Mouse (Mus musculus) kidney, embryonic 16.5 days (tissue): ENCODE results near the gene Sfxn5. TPM values are rescaled to one million over a fixed set of nuclear protein-coding genes. Genes with fewer than 3 reads are reported as not detected.

Experiments used
- ATAC-seq: fragments of 200-750 bp; cut with Nextera tagmentation; 2 replicates; pipeline ENCODE4 v1.8.0; 2017; ENCODE audit warnings: moderate TSS enrichment; ENCODE audit not compliant: low FRiP score, low TSS enrichment
- H3K27ac ChIP-seq: fragments of 300-500 bp; sonication (generic); 2 replicates; pipeline ENCODE4 v1.5.1; 2014; ENCODE audit warnings: low read length
- H3K27me3 ChIP-seq: fragments of 300-500 bp; sonication (generic); 2 replicates; pipeline ENCODE4 v1.6.1; 2014; ENCODE audit warnings: low read length, control low read depth, mixed read lengths; ENCODE audit not compliant: insufficient read depth
- H3K36me3 ChIP-seq: fragments of 300-500 bp; sonication (generic); 2 replicates; pipeline ENCODE4 v1.6.1; 2014; ENCODE audit warnings: low read length, control low read depth, mixed read lengths; ENCODE audit not compliant: insufficient read depth
- H3K4me1 ChIP-seq: fragments of 300-500 bp; sonication (generic); 2 replicates; pipeline ENCODE4 v1.6.1; 2014; ENCODE audit warnings: low read length, control low read depth, mixed read lengths; ENCODE audit not compliant: insufficient read depth
- H3K4me2 ChIP-seq: fragments of 300-500 bp; sonication (generic); replicated peaks from 2 replicates; pipeline ENCODE4 v1.6.1; 2014; ENCODE audit warnings: low read depth, low read length
- H3K4me3 ChIP-seq: fragments of 300-500 bp; sonication (generic); 2 replicates; pipeline ENCODE4 v1.5.1; 2014; ENCODE audit warnings: mild to moderate bottlenecking, low read length
- H3K9ac ChIP-seq: fragments of 300-500 bp; sonication (generic); replicated peaks from 2 replicates; pipeline ENCODE4 v1.6.1; 2014; ENCODE audit warnings: low read length
- H3K9me3 ChIP-seq: fragments of 300-500 bp; sonication (generic); 2 replicates; pipeline ENCODE4 v1.6.1; 2016; ENCODE audit warnings: low read length, control low read depth
- WGBS: fragments of 180-500 bp; shearing (Covaris S2); extraction: QIAGEN DNeasy Blood & Tissue Kit; methylation state at CpG from one replicate; pipeline ENCODE4 v1.1.7; 2014; 5-methylcytosine and 5-hydroxymethylcytosine counted together
- polyA plus RNA-seq: library from polyadenylated mRNA; unstranded; fragments of >200 nt; fragmentation: Nextera tagmentation; extraction: Ambion mirVana; gene quantifications from 2 replicates; pipeline ENCODE4 v1.2.1, GENCODE M21; 2015

Gene Sfxn5
- polyA plus RNA-seq, 1 experiment from 2014 or later: 9.2 TPM

GRCm38 (mm10) chr6:85227520-85227919 lies 105.7 kb downstream of the Sfxn5 start:
- ATAC-seq: no peak
- Histone ChIP-seq H3K27ac (no peak overlapping the region), H3K4me3 (no peak overlapping the region), H3K9me3 (no peaks in the 10 kb centered on the region), H3K4me2 (no peak overlapping the region), H3K9ac (no peak overlapping the region), H3K27me3 (no peaks in the 10 kb centered on the region), H3K4me1 (peaks cover 20% of the 10 kb centered on the region), H3K36me3 (no peaks in the 10 kb centered on the region)
- WGBS: 37% methylated on average over 2 of the region's 2 CpGs

- Histone ChIP-seq H3K4me2 (no peak overlapping the region), H3K36me3 (no peaks in the 10 kb centered on the region), H3K27me3 (no peaks in the 10 kb centered on the region), H3K9ac (no peak overlapping the region), H3K9me3 (no peaks in the 10 kb centered on the region), H3K4me3 (no peak overlapping the region), H3K4me1 (peaks cover 10% of the 10 kb centered on the region), H3K27ac (no peak overlapping the region)
- WGBS: 75% methylated on average over 9 of the region's 9 CpGs
- ATAC-seq: no peak
Measured at GRCm38 (mm10) chr6:85226570-85226969, 106.7 kb downstream of the Sfxn5 start.

- 50% methylated on average over 15 of the region's 15 CpGs for WGBS
- ATAC-seq: no peak
- H3K27me3 ChIP-seq: no peaks in the 10 kb centered on the region
- no peak overlapping the region for H3K4me2 ChIP-seq
- H3K4me1 ChIP-seq: peaks cover 17% of the 10 kb centered on the region
- no peak overlapping the region for H3K4me3 ChIP-seq
- H3K9me3 ChIP-seq: no peaks in the 10 kb centered on the region
- H3K36me3 ChIP-seq: no peaks in the 10 kb centered on the region
- H3K9ac ChIP-seq: no peak overlapping the region
- no peak overlapping the region for H3K27ac ChIP-seq
Measured at GRCm38 (mm10) chr6:85224442-85224891, 108.8 kb downstream of the Sfxn5 start.

- Histone ChIP-seq H3K4me3 (no peak overlapping the region), H3K9me3 (no peaks in the 10 kb centered on the region), H3K27ac (no peak overlapping the region), H3K4me2 (no peak overlapping the region), H3K36me3 (no peaks in the 10 kb centered on the region), H3K27me3 (no peaks in the 10 kb centered on the region), H3K4me1 (peaks cover 17% of the 10 kb centered on the region), H3K9ac (no peak overlapping the region)
- 54% methylated on average over 14 of the region's 14 CpGs for WGBS
- no peak for ATAC-seq
Measured at GRCm38 (mm10) chr6:85223498-85224150, 109.6 kb downstream of the Sfxn5 start.

- no peaks in the 10 kb centered on the region for H3K9me3 ChIP-seq
- 84% methylated on average over 10 of the region's 10 CpGs for WGBS
- H3K27ac ChIP-seq: no peak overlapping the region
- H3K36me3 ChIP-seq: no peaks in the 10 kb centered on the region
- H3K4me1 ChIP-seq: peaks cover 17% of the 10 kb centered on the region
- no peaks in the 10 kb centered on the region for H3K27me3 ChIP-seq
- no peak for ATAC-seq
- no peak overlapping the region for H3K4me3 ChIP-seq
- no peak overlapping the region for H3K4me2 ChIP-seq
- H3K9ac ChIP-seq: no peak overlapping the region
Measured at GRCm38 (mm10) chr6:85222551-85222950, 110.7 kb downstream of the Sfxn5 start.

- 33% methylated on average over 4 of the region's 4 CpGs for WGBS
- no peak overlapping the region for H3K9ac ChIP-seq
- no peak overlapping the region for H3K4me3 ChIP-seq
- H3K4me2 ChIP-seq: no peak overlapping the region
- no peaks in the 10 kb centered on the region for H3K9me3 ChIP-seq
- H3K4me1 ChIP-seq: peaks cover 17% of the 10 kb centered on the region
- no peaks in the 10 kb centered on the region for H3K36me3 ChIP-seq
- H3K27ac ChIP-seq: 0 out of 2 replicates have a peak overlapping the region, but pooled peaks have one; percentile 39
- peak; percentile 73 for ATAC-seq
- no peaks in the 10 kb centered on the region for H3K27me3 ChIP-seq
Measured at GRCm38 (mm10) chr6:85220917-85221316, 112.3 kb downstream of the Sfxn5 start.

- Histone ChIP-seq H3K4me1 (peaks cover 17% of the 10 kb centered on the region), H3K27ac (no peak overlapping the region), H3K36me3 (no peaks in the 10 kb centered on the region), H3K9me3 (no peaks in the 10 kb centered on the region), H3K9ac (no peak overlapping the region), H3K27me3 (no peaks in the 10 kb centered on the region), H3K4me3 (no peak overlapping the region), H3K4me2 (no peak overlapping the region)
- no peak for ATAC-seq
- whole genome bisulfite sequencing: 84% methylated on average over 11 of the region's 11 CpGs
Measured at GRCm38 (mm10) chr6:85219706-85220105, 113.5 kb downstream of the Sfxn5 start.

- no peaks in the 10 kb centered on the region for H3K36me3 ChIP-seq
- H3K4me3 ChIP-seq: no peak overlapping the region
- H3K4me1 ChIP-seq: peaks cover 17% of the 10 kb centered on the region
- no peak overlapping the region for H3K9ac ChIP-seq
- no peaks in the 10 kb centered on the region for H3K27me3 ChIP-seq
- H3K27ac ChIP-seq: no peak overlapping the region
- H3K4me2 ChIP-seq: no peak overlapping the region
- no peaks in the 10 kb centered on the region for H3K9me3 ChIP-seq
- 57% methylated on average over 5 of the region's 5 CpGs for WGBS
- ATAC-seq: no peak
Measured at GRCm38 (mm10) chr6:85218684-85219445, 114.4 kb downstream of the Sfxn5 start.

GRCm38 (mm10) chr6:85218251-85218650 lies 115.0 kb downstream of the Sfxn5 start:
- Histone ChIP-seq H3K27me3 (no peaks in the 10 kb centered on the region), H3K27ac (no peak overlapping the region), H3K4me3 (no peak overlapping the region), H3K9ac (no peak overlapping the region), H3K36me3 (no peaks in the 10 kb centered on the region), H3K9me3 (no peaks in the 10 kb centered on the region), H3K4me1 (peaks cover 12% of the 10 kb centered on the region), H3K4me2 (no peak overlapping the region)
- 76% methylated on average over 4 of the region's 4 CpGs for WGBS
- no peak for ATAC-seq

- Histone ChIP-seq H3K9ac (no peak overlapping the region), H3K4me3 (no peak overlapping the region), H3K27me3 (peaks cover 8% of the 10 kb centered on the region; the same call in 1 of the 2 replicates), H3K9me3 (no peaks in the 10 kb centered on the region), H3K4me1 (peaks cover 5% of the 10 kb centered on the region; the same call in 1 of the 2 replicates), H3K4me2 (no peak overlapping the region), H3K27ac (no peak overlapping the region), H3K36me3 (no peaks in the 10 kb centered on the region)
- 38% methylated on average over 1 of the region's 1 CpGs for WGBS
- ATAC-seq: 0 out of 2 replicates have a peak, but pooled peaks have one; percentile 24
Measured at GRCm38 (mm10) chr6:85210686-85211085, 122.5 kb downstream of the Sfxn5 start.
